Mouse (Mus musculus) fat pad, adult 2 months (tissue): Measurements from ENCODE around the gene Ccdc71l.

ENCODE experiments used
- DNase-seq: peaks from one replicate; pipeline ENCODE4 v3.0.0-alpha.2; 2011; ENCODE audit warnings: low read depth, low spot score; ENCODE audit errors: extremely low read depth

The Ccdc71l gene

GRCm38 (mm10) chr12:32378528-32379295 is at the start of gene Ccdc71l:
Gene Ccdc71l (plus strand): TSS chr12:32378704.
- peak; percentile 10 for DNase-seq

DNA sequence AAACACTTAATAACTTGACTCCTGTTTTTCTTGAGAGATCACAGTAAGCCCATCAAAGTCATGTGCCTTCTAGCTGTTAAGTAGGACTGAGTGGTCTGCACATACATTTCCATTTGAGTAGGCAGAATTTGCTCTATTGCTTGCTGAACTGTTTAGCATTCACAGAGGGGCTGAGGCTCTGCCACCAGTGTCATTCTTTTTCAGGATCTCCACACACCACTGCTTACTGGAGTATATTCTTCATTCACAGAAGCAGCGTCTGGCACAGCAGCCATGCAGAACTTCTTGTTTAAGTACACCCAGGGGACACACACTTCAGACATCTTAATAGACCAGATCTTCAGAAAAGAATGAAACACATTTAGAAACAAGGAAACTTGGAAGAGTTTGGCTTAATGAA is 39.4 kb upstream of the Ccdc71l start:
- no peak for DNase-seq

DNA sequence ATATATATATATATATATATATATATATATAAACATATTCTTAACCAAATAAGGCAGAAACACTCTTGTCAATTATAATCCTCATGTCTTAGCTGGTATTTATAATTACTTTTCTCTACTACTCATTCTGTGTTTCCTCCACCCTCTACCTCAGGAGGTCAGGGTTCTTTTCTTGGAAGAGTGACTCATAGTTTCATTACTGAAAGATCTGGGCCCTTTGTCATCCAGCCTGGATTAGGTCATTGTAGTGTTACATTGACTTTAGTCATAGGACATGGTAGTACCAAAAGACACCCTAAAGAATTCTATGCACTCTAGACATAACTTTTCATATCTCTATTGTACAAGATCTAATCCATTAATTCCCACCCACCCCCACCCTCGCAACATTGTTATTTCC is 35.0 kb upstream of the Ccdc71l start:
- DNase-seq, result no peak

- DNase-seq, result no peak
Observed at GRCm38 (mm10) chr12:32346121-32346520, 32.4 kb upstream of the Ccdc71l start.

DNA sequence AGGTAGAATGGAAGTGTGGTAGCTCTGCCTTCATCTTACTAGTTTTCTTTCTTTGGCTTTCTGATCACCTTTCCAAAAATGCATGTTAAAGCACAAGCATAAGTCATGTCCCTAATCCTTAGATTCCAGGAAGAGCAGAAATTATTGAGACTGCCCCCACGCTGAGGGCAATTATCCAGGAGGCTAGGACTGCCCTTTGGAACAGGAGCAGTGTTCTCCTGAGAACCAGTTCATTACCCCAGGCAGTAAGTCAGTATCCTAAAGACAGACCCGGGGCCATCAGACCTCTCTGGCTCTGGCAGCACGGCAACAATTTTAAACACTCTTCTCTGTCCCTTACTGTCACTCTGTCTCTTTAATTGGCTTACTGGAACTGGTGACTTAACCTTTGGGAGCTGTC is 30.0 kb upstream of the Ccdc71l start:
- no peak for DNase-seq

DNA sequence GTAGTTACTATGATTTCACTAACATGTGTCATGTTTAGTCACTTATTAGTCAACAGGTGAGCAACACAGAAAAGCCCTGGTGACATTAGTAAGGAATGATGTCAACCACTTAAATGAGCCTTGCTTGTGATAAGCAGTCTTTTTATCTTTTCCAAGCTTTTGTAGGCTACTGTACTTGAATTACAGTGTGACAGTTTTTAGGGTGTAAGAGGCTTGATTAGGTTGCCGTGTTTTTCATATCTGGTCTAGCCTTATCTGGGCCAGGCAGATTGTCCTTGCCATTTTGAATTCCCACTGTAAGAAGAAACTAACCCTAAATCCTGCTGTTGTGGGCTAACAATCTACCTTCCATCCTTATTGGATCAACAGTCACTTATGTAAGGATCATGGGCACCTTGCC is 26.6 kb upstream of the Ccdc71l start:
- no peak for DNase-seq

DNA sequence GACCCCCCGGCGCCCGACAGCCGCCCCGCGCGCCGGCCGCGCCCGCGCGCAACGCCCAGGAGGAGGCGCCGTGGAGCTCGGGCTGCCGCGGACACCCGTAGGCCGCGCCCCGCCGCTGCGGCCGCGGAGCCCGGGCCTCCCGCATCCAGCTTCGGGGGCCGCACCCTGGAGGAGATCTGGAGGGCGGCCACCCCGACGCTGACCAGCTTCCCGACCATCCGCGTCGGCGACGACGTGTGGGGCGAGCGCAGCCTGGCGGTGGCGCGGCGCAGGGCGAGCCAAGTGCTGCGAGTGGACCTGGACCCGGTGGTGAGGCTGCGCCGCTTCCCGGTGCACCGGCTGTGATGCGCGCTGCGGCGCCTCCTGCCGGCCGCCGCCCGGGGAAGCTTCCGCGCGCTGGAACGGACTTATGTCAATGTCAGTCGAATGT is 807 bp downstream of the Ccdc71l start:
- DNase-seq, result no peak

DNA sequence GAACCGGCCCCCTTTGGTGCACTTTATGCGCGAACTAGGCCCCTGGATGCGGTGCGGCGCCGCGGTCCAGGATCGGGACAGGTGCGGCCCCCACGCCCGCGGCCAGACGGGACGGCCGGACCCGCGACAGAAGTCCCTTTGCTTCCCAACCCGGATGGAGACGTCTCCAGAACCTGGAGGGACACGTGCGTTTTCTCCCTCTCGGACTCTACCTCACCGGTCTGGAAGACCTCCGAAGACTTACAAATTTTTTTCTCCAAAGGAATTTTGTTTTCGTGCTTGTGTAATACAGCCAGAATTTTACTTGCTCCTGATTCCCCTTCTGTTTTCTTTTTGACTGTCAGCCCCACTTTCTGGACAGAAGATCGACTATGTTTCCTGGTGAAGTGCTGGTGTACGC is 1.2 kb downstream of the Ccdc71l start:
- no peak for DNase-seq

DNA sequence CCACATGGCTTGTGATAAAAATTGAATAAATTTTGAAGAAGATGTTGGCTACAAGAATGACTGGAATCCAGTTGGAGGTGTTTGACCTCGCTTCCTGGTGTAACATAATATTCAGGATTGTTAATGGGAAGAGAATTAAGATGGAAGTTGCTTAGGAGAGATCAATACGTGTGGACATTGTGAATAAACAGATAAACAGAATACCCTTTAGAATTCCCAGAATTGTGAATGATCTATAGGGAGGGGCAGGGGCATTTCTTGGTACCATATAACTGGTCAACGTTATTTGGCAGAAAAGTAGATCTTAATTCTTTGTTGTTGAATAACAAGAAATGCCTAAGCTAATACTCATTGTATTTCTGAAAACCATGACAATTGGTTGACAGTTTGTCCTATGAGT is 2.0 kb downstream of the Ccdc71l start:
- DNase-seq, result no peak

DNA sequence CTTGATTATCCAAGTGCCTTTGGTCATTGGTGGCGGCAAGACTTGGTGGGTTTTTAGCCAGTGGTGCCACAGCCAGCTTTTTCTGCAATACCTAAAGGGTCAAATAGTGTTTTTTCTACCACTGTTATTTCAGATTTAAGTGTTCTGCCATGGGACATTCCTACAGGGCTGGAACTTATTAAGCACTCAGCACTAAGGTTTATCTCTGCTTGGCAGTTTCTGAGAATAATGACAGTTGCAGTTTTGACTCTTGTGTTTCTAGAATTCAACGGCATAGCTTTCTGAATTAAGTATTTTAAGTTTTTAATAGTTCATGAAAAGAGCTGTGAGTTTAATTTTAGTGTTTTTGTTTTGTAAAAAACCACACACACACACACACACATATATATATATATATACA is 2.5 kb downstream of the Ccdc71l start:
- no peak for DNase-seq

GRCm38 (mm10) chr12:32419537-32419936 is 41.0 kb downstream of the Ccdc71l start:
- no peak for DNase-seq

DNA sequence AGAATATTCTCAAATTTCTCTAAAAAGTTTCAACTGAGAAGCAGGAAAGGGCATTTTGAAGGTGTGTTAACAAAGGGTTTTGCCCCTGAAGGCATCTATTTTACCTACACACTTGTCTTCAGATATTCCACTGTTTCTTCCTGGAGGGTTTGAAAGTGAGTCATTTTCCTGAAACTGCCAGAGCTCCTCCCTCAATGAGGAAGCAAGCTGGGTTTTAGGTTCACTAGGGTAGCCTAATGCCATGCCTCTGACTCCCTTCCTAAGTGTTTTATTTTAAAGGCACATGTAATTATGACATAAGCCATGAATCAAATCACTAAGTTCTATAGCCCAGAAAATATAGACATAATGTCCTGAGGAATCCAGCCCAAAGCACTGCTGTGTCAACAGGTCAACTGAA is 49.3 kb downstream of the Ccdc71l start:
- DNase-seq, result no peak

DNA sequence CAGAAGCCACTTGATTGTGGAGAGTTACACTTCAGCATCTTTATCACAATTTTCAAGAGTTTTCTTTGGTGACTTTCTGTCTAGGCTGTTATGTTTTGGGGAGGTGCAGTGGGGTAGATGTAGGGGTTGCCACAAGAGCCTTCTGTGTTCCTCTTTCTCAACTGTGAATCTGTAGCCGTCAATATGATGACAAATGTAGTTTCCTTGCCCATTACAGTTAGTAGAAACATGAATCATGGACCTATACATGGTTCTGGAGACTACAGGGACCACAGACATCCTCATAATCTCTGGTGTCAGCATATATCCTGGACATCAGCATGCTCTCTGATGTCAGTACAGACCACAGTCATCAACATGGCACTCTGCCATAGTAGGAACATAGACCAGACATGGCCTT is 52.5 kb downstream of the Ccdc71l start:
- DNase-seq, result no peak
